Mouse (Mus musculus) lung, embryonic 15.5 days (tissue): ENCODE measurements at regions not wholly inside any gene's neighbourhood (a gene's known extent, or its start where the extent isn't known, plus 50 kb on each side); places are given as distances from the start of the nearest gene placed in this dataset.
A peak's percentile ranks its signal among the peaks of the same experiment; 100 is the strongest.

ENCODE experiments used
- ATAC-seq: fragments of 200-750 bp; cut with Nextera tagmentation; 2 replicates; pipeline ENCODE4 v1.8.0; 2017; ENCODE audit warnings: moderate number of reproducible peaks, borderline replicate concordance; ENCODE audit not compliant: low FRiP score, low TSS enrichment; ENCODE audit errors: extremely low read depth
- H3K27ac ChIP-seq: fragments of 300-500 bp; sonication (generic); 2 replicates; pipeline ENCODE4 v1.5.1; 2015; ENCODE audit warnings: moderate library complexity, mild to moderate bottlenecking, inconsistent platforms
- H3K27me3 ChIP-seq: fragments of 300-500 bp; sonication (generic); 2 replicates; pipeline ENCODE4 v1.6.1; 2015; ENCODE audit warnings: inconsistent platforms
- H3K36me3 ChIP-seq: fragments of 300-500 bp; sonication (generic); 2 replicates; pipeline ENCODE4 v1.6.1; 2015; ENCODE audit warnings: inconsistent platforms
- H3K4me1 ChIP-seq: fragments of 300-500 bp; sonication (generic); 2 replicates; pipeline ENCODE4 v1.6.1; 2015; ENCODE audit warnings: inconsistent platforms
- H3K4me2 ChIP-seq: fragments of 300-500 bp; sonication (generic); 2 replicates; pipeline ENCODE4 v1.6.1; 2015; ENCODE audit warnings: inconsistent platforms, mild to moderate bottlenecking, moderate library complexity
- H3K4me3 ChIP-seq: fragments of 300-500 bp; sonication (generic); 2 replicates; pipeline ENCODE4 v1.5.1; 2015; ENCODE audit warnings: mild to moderate bottlenecking, inconsistent platforms
- H3K9ac ChIP-seq: fragments of 300-500 bp; sonication (generic); 2 replicates; pipeline ENCODE4 v1.6.1; 2015; ENCODE audit warnings: inconsistent platforms
- H3K9me3 ChIP-seq: fragments of 300-500 bp; sonication (generic); 2 replicates; pipeline ENCODE4 v1.6.1; 2016; ENCODE audit warnings: inconsistent platforms
- WGBS: fragments of 180-500 bp; shearing (Covaris S2); methylation state at CpG from one replicate; pipeline ENCODE4 v1.1.7; 2015; 5-methylcytosine and 5-hydroxymethylcytosine counted together

- no peaks in the 10 kb centered on the region for H3K4me1 ChIP-seq
- no peak overlapping the region for H3K4me2 ChIP-seq
- H3K9ac ChIP-seq: no peak overlapping the region
- H3K36me3 ChIP-seq: no peaks in the 10 kb centered on the region
- WGBS: 74% methylated on average over 1 of the region's 1 CpGs
- no peak overlapping the region for H3K27ac ChIP-seq
- ATAC-seq: no peak
- no peaks in the 10 kb centered on the region for H3K9me3 ChIP-seq
- no peaks in the 10 kb centered on the region for H3K27me3 ChIP-seq
- no peak overlapping the region for H3K4me3 ChIP-seq
Measured at GRCm38 (mm10) chrX:47330969-47331368, 561.8 kb downstream of the Smarca1 start.

DNA sequence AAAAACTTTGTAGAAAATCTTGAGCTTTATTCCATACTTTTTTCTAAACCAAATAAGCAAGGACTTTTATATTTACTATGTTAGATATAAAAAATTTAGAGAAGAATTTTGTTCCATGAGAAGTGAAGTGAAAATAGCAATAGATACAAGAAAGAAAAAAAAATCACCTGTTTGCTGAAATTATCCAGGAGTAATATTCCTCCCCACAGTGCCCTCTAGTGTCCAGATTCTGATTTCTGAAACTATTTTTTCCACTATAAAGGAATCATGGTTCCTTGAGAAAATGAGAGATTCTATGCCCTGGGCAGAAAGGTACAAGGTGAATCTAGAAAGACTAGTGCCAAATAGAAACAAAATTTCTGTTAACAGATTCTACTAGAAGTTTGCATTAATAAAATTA lies 564.0 kb downstream of the Smarca1 start:
- no peak for ATAC-seq
- Histone ChIP-seq H3K9ac (no peak overlapping the region), H3K27ac (no peak overlapping the region), H3K4me2 (no peak overlapping the region), H3K9me3 (no peaks in the 10 kb centered on the region), H3K27me3 (no peaks in the 10 kb centered on the region), H3K36me3 (no peaks in the 10 kb centered on the region), H3K4me1 (no peaks in the 10 kb centered on the region), H3K4me3 (no peak overlapping the region)

- ATAC-seq: no peak
- H3K27ac ChIP-seq: no peak overlapping the region
- H3K4me3 ChIP-seq: no peak overlapping the region
- H3K36me3 ChIP-seq: no peaks in the 10 kb centered on the region
- H3K4me2 ChIP-seq: no peak overlapping the region
- 56% methylated on average over 3 of the region's 3 CpGs for WGBS
- H3K27me3 ChIP-seq: no peaks in the 10 kb centered on the region
- H3K9me3 ChIP-seq: no peaks in the 10 kb centered on the region
- H3K4me1 ChIP-seq: no peaks in the 10 kb centered on the region
- H3K9ac ChIP-seq: no peak overlapping the region
Measured at GRCm38 (mm10) chrX:47315810-47316209, 577.0 kb downstream of the Smarca1 start.

DNA sequence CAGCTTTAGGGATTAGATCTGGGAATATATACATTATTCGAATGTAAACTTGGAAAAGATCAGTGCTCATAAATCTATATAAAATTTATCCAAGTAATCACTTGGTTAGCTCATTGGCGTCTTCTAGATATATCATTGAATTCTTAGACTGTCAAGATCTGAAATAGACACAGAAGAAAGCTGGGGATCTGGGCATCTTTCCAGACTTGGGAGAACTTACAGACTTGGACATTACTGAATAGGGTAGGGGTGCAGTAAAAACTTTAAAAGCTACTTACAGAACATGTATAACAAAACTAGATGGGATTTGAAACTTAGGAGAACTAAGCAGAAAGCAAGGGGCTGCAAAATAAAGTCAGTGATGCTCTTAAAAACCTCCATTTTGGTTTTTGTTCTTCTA lies 585.6 kb downstream of the Smarca1 start:
- Histone ChIP-seq H3K36me3 (no peaks in the 10 kb centered on the region), H3K4me3 (no peak overlapping the region), H3K9me3 (no peaks in the 10 kb centered on the region), H3K9ac (no peak overlapping the region), H3K4me1 (no peaks in the 10 kb centered on the region), H3K27me3 (no peaks in the 10 kb centered on the region), H3K4me2 (no peak overlapping the region), H3K27ac (no peak overlapping the region)
- ATAC-seq: no peak
- WGBS: 52% methylated on average over 2 of the region's 2 CpGs

GRCm38 (mm10) chrX:47303547-47303946 lies 589.2 kb downstream of the Smarca1 start:
- peak; percentile 57; the same call in 1 of the 2 replicates for ATAC-seq
- WGBS: 19% methylated on average over 2 of the region's 2 CpGs
- Histone ChIP-seq H3K4me1 (no peaks in the 10 kb centered on the region), H3K27me3 (no peaks in the 10 kb centered on the region), H3K4me3 (no peak overlapping the region), H3K4me2 (no peak overlapping the region), H3K9me3 (no peaks in the 10 kb centered on the region), H3K36me3 (no peaks in the 10 kb centered on the region), H3K9ac (no peak overlapping the region), H3K27ac (no peak overlapping the region)

GRCm38 (mm10) chrX:47292548-47293147 lies 600.1 kb downstream of the Smarca1 start:
- Histone ChIP-seq H3K27ac (no peak overlapping the region), H3K9me3 (no peaks in the 10 kb centered on the region), H3K36me3 (no peaks in the 10 kb centered on the region), H3K4me3 (no peak overlapping the region), H3K27me3 (no peaks in the 10 kb centered on the region), H3K9ac (no peak overlapping the region), H3K4me1 (no peaks in the 10 kb centered on the region), H3K4me2 (no peak overlapping the region)
- no peak for ATAC-seq
